Mouse (Mus musculus) kidney, adult 11 months (tissue): ENCODE data around the gene Diras1.
"Not testable (repeated sequence)": the region's sequence is repeated elsewhere in the genome, so short reads cannot be mapped to it uniquely, and the experiment has no call there.

Experiments used
- DNase-seq: peaks from one replicate; pipeline ENCODE4 v3.0.0; 2022

The Diras1 gene

DNA sequence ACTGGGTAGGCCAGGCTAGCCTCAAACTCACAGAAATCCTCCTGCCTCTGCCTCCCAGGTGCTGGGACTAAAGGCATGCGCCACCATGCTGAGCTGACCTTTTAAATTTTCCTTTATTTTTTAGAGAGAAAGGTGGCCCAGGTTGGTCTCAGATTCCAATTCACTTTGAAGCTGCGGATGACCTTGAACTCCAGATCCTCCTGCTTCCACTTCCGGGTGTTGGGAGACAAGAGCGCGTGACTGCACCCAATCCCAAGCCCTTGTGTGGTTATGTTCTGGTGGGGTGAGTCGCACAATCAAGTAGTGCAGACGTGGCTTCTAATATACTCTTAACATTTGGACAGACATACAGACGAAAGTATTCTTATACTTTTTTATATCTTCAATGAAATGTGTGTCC, 29.0 kb downstream of the Diras1 start:
- DNase-seq, result no peak

DNA sequence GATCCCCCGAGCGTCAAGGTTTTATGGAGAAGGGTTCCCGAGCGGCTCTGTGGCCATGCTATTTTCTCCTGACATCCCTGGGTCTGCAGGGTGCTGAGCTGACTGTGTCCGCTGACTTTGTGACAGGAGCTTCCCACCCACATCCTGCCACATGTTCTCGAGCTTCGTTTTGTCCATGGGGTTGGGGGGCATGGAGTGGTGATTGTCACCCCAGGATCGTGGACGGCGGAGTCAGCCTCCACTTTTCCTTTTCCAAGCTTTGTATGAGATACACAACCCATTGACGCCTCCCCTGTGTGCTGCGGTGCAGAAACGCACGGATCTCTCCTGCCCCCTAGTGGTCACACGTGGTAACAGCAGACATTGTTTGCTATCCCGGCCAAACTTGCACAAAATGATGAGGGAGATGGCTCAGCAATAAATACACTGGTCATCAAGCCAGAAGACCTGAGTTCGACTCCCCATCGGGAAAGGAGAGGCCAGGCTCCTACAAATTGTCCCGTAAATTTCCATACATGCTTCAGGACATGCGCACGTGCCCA, 30.3 kb downstream of the Diras1 start:
- peak; percentile 69 for DNase-seq

DNA sequence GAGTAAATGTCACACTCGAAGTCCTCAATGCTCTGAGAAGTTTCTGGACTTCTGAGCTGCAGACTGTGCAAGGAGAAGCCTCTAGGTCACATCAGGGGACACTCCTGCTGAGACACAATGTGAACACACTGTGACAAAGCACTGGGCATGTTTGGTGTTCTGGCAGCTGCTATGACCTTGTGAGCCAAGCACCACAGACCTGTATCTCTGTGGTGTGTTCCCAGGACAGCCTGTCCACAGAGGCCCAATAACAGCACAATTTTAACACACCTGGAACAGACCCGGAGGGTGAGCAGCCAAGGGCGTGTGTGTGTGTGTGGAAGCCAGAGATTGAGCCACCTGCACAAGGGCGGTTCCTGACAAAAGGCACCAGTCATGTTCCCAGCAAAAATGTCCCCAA, 30.8 kb downstream of the Diras1 start:
- DNase-seq, result no peak

DNA sequence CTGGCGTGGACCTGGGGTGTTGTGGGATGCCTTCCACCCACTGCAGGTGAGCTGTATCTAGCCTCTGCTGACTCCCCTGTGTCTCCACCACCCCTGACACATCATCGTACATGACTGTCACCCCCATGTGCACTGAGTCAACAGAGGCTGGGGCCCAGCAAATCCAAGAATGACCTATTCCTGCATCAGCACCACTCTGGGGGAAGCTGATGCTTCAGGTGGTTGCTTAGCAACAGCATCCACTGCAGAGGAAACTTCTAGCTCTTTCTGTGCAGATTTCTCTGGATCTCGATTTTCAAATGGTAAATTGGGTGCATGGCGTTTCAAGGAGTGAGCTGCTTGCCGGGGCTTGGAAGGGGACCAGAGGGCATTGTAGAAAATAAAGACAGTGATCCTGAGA, 32.2 kb downstream of the Diras1 start:
- DNase-seq, result no peak

DNA sequence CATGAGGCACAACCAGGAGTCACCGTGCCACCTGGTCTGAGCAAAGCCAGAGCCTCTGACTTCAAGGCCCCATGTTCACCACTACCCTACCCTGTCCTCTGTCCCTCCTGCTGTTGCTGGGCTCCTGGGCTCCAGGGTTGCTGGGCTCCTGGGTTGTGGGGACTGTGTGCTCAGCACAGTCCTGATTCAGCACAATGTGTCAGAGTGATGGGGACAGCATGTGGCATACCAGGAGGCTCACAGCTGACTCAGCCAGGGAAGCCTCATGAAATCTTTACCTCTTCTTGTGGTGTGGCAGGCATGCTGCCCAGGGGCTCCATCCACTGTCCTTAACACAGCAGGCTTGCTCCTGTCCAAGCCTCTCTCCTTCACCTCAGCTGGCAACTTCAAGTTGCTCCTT, 33.5 kb downstream of the Diras1 start:
- DNase-seq, result no peak

DNA sequence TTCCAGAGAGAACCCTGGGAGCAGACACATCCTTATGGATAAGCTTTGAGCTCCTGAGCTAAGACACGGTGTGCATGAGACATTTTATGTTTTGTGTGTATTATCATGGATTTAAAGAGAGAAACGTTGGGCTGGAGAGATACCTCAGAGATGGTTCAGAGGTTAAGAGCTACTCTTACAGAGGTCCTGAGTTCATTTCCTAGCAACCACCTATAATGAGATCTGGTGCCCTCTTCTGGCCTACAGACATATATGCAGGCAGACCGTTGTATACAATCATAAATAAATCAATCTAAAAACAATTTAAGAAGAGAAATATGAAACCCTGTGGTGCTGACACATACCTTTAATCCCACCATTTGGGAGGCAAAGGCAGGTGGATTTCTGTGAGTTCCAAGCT, 34.5 kb downstream of the Diras1 start:
- DNase-seq, result no peak

DNA sequence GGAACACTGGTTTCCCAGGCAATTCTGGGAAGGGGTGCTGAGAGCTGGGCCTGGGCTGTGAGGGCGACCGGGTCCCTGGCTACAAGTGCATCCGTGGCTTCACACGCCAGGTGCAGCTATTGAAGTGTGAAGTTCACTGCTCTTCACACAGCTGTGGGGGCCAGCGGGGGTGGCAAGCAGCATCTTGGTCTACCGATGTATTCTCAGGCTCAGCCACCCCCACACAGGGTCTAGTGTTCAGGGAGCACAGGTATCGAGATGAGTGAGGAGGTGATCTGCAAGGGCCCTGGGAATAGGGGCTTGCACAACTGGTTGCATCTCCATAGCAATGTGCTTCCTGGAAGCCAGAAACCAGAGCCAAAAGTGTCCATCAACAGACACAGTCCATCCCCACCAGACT, 35.1 kb downstream of the Diras1 start:
- no peak for DNase-seq

DNA sequence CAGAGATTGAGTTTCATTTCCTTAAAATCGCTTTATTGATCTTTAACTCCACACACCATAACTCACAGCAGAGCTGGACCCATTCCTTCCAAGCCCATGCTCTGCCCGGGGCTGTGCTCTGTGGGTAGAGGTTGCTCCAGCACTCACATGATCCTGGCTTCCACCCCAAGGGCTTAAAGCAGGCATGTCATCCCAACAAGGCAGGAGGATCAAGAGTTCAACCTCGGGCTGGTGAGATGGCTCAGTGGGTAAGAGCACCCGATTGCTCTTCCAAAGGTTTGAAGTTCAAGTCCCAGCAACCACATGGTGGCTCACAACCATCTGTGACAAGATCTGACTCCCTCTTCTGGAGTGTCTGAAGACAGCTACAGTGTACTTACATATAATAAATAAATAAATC, 35.6 kb downstream of the Diras1 start:
- DNase-seq, result not testable (repeated sequence)

DNA sequence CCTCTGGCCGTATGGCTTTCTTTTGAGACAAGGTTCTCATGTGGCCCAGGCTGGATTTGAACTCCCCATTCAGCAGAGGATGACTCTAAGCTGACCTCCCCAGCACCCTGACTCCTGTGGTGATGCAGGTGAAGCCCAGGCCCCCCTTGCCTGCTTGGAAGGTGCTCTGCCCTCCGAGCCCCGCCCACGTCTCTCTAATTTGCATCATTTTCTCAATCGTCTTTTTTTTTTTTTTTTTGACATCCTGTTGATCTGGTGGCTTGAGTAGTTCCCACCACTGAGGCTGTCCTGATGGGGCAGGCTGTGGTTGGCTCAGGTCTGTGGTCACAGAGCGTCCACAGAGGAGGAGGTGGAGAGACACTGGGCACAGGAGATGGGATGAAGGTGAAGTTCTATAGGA, 36.0 kb downstream of the Diras1 start:
- no peak for DNase-seq

DNA sequence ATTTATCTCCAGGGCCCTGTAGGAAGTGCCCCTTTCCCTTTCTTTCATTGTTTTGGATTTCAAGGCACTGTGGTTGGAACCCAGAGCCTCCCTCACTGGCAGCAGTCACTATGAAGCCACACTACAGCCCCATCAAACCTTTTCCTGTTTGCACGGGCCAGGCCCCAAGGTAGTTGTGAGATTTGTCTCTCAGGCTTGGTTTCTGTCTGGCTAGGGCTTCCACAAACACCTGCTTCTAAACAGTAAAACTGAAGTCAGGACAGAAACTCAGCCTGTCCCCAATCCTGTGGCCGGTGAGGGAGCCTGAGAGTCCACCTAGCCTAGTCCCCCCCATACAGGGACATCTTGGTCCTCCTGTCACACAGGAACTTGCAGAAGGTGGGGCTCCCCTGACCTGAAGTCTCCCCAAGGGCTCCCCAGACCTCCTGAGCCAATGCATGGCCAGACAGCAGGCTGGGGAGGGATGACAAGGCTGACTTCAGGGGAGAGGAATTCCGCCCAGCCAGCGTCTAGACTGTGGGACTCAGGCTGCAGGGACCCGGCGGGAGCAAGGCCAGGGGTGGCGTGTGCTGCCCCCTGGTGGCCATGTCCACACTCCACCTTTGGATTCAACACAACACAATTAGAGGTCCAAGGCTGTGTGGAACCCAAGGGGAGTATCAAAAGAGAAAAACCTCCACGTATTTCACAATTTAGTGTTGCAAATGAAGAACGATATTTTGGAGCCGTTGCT, 37.6 kb downstream of the Diras1 start:
- peak; percentile 70 for DNase-seq

DNA sequence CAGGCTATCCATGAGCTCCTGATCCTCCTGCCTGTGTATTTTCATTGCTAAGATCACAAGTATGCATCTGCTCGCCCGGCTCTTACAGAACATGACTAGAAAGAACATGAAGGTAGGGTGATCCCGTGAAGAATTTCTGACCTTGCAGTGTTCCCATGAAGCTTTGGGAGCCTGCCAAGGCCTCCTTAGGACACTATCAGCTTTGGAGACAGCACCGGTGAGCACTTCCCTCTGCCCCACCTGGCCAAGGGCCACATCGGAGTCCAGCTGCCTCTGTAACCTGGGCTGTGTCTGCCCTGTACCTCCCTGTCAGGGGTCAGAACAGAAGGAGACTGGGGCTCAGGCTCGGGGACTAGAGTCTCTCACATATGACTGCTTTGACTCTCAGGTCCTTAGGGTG, 38.7 kb downstream of the Diras1 start:
- peak; percentile 63 for DNase-seq

DNA sequence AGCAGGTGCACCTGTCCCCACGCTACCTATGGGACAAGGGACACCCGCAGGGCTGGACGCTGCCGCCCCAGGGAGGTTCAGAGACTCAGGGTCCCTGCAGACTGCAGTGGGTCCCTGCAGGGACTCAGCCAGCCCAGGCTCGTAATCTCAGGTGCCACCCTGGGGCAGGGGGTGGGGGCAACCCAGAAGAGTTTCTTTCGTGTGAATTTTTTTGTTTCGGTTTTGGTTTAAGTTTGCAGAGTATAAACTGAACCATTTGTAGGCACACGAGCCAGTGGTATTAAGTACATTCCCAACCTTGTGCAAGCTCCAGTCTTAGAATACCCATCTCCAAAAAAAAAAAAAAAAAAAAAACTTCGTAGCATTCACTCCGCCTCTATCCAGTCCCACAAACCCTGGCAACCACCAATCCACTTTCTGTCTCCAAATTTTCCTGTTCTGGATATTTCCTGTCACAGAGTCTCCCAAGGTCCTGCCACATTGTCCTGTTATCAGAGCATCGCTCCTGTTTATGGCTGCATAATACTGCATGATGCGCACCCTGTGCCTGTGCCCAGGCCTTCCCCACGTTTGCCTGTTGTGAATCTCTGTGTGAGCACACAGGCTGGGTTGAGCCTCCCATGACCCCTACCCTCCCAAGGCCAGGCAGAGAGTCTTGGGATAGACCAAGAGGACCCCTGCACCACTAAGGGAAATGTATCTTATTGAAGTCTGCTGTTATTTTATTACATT, 39.3 kb downstream of the Diras1 start:
- DNase-seq, result no peak

DNA sequence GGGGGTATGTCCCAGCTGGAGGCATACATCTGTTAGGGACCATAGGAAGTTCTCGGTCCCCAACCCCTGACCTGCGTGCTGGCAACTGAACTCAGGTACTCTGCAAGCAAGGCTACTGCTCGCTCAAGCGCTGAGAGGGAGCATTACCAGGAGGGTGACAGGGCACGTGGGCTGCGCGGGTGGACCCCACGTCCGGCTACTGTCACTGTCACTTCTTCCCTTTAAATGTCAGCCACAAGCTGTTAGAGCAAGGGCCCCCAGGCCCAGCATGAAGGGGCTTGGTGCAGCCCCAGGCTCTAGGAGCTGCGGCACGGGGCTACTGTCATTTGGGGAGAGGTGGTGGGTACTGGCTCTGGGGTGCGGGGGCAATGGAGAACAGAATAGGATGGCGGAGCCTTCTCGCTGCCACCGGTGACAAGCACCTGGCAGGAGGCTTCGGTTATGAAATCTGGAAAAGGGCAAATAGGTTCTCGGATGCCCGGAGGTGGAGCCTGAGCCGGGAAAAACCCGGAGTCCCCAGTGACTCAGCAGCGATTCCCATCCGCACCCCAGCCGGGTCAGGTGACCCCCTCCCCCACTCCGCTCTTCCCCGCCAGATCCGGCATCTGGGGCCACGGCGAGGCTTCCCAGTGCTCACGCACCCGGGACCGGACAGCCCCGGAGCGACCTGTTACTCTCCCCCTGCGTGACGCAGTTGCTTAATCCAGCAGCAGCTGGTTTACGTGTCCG, 40.1 kb downstream of the Diras1 start:
- peak; percentile 47 for DNase-seq

DNA sequence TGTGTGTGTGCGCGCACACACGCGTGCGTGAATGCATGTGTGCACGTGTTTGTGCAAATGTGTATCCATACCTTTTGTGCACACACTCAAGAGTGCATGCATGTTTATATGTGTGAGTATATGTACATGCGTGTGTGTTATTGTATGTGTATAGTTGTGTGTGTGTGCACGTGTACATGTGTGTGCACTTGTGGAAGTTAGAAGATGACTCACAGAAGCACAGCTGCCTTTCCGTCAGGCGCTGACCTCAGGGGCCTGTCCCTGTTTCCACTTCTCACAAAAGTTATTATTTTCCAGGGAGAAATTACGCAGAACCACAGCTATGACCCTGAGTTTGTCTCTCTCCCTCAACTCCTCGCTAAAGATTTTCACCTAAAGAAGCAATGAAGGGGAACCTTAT, 41.2 kb downstream of the Diras1 start:
- DNase-seq, result no peak

DNA sequence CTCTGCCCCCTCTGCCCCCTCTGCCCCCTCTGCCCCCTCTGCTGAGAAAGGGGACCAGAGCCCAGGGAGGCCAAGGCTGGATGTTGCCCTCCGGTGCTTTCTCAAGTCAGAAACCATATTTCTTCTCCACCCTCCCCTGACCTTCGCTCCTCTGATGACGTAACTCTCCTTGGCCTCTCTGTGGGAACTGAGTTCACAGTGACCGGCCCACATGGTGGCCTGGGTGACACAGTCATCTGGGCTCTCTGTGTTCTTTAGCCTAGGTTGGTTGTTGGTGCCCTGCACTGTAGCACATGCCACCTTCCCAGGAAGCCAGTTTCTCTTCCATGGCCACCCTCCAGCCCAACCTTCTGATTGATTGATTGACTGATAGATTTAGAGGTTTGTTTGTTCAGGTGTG, 43.1 kb downstream of the Diras1 start:
- DNase-seq, result no peak

DNA sequence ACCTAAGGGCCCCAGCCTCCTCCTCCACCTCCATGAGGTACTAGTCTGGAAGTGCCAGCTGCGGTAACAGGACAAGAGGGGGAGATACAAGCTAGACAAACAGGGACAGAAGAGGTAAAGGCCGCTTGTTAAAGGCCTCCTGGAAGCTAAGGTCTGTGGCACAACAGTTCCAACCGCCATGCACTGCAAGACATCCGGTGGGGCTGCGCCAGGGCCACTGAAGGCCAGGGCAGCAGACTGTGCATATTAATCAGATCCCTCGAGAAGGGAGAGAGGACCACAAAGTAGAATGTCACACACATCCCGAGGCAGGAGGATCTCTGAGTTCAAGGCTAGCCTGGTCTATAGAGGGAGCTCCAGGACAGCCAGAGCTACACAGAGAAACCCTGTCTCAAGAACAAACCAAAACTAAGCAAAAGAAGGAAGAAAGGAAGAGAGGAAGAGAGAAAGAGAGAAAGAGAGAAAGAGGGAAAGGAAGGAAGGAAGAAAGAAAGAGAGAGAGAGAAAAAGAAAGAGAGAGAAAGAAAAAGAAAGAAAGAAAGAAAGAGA, 43.8 kb downstream of the Diras1 start:
- no peak for DNase-seq

DNA sequence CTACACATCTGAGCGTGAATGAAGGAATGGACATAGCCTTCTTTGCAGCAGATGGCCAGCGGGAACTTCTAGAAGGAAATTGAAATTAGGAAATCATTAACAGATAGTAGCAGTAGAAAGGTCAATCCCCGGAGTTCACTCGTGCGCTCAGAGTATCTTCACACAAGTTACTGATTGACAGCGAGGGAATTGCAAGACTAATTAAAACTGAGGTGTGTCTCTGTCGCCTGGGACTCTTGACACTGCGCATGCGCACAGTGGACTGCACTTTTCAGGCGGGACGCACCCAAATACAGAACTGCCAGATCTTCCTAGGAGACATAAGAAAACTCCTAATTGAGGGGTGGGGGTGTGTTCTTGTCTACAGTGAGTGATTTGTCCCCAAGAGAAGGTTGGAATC, 50.0 kb downstream of the Diras1 start:
- peak; percentile 81 for DNase-seq

DNA sequence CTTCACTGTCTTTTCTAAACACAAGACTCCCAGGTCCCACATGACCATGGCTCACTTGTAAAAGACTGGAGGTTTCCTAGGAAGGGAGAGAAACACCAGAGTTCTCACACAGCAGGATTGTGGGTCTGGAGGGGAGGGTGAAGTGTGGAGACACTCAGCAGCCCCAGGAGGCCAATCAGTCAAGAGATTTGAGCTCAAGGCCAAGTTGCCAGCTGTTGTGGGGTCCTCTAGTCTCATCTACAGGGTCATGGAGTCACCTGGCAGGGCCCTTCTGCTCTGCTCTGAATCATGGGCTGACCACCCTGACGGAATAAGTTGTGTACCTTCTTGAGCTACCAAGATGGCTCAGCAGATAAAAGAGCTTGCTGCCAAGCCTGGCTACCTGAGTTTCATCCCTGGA, 51.7 kb downstream of the Diras1 start:
- DNase-seq, result no peak

DNA sequence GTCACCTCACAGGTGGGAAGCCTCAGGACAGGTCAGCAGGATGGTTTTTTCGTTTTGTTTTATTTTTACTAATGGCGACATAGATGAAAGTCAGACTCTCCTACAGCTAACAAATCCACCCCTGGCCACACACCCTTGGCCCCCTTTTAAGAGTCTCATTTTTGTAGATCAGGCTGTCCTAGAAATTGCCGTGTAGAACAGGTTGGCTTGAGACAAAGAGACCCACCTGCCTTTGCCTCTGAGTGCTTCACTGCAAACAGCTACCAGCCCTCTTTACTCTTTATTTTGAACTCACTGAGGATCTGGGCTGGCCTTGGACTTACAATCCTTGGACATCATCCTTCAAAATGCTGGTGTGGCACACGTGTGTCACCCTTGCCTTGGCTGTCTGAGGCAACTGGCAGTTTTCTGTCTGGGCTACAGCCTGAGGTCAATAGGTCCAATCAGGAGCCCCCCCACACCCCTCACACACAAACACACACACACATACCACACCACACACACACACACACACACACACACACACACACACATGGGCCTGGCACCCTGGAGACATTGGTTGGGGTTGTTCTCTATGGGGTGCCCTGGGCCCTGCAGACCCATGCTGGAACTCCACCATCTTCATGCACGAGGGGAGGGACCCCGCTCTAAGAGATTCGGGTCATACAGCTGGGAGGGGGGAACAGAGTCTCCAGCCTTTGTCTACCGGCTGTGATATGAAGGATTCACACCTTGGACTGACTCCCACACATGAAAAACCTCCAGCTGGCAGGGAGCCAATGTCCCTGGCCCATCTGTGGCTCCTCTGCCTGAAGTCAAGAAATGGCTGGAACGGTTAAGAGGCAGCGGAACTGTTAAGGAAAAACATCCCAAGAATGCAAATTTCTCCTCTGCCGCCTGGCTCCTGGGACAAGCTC, 53.1 kb downstream of the Diras1 start:
- peak; percentile 55 for DNase-seq

DNA sequence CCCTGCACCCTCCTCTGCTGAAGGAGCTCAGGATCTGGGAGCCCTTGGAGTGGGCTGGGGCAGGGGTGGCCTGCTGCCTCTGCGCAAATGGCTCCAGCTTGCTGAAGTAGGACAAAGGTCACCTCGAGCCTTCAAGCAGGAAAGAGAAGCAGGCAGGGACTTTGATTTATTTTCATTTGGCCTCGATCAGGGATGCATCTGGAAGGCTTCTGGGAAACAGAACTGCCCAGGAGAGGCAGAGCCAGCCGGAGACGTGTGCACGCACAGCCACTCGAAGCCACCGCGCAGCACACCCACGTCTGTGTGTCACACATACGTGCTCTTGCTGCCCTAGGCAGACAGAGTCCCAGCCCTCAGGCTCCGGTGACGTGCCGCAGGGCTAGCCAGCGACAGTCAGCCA, 53.9 kb downstream of the Diras1 start:
- DNase-seq, result peak; percentile 83

DNA sequence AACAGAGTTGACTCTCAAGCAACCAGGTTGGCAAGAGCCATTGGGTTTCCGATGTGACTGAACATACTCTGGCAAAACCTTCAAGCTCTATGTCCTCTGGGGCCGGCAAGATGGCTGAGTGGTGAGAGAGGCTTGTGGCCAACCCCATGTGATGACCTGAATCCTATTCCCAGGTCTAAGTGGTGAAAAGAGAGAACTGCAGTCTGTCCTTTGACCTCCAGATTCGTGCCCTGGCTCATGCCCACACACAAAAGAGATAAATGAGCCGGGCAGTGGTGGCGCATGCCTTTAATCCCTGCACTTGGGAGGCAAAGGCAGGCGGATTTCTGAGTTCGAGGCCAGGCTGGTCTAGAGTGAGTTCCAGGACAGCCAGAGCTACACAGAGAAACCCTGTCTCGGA, 55.3 kb downstream of the Diras1 start:
- no peak for DNase-seq
